Mouse (Mus musculus) liver, adult 2 months (tissue): ENCODE measurements around the gene Tmem120a.

Source experiments
- CTCF ChIP-seq: fragments of 200-500 bp; IDR thresholded peaks from 2 replicates; pipeline ENCODE4 v1.5.1; 2011; ENCODE audit warnings: low read depth, low read length, control low read depth
- POLR2A ChIP-seq: fragments of 200-500 bp; IDR thresholded peaks from 2 replicates; pipeline ENCODE4 v1.6.1; 2011; ENCODE audit warnings: low read length, control low read depth; ENCODE audit not compliant: insufficient read depth; ENCODE audit errors: extremely low read depth

DNA sequence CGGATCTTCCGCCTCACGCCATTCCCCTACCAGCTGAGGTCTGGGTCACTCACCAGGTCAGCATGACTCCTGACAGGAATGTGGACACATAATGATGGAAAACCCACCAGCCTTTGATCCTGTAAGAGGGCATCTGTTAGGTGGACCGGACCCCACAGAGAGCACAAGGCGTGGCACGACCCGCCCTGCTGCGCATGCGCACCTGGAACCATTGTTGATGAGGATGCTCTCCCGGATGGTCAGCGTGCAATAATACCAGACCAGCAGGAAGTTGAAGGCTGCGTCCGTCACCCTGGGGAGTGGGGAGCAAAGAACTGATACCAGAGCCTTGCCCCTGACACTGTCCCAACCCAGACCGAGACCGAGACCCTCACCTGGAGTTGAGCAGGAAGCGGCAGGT is 7.7 kb downstream of the Tmem120a start:
- TF ChIP-seq CTCF: no peak
- no peak for TF ChIP-seq POLR2A
